Mouse (Mus musculus) thymus, adult 2 months (tissue): ENCODE measurements around the gene Zfp592. TPM values are rescaled to one million over a fixed set of nuclear protein-coding genes. Genes with fewer than 3 reads are reported as not detected.

Experiments
- DNase-seq: peaks from one replicate; pipeline ENCODE4 v3.0.0; 2021
- H3K27ac ChIP-seq: fragments of 200-500 bp; 2 replicates; pipeline ENCODE4 v1.5.1; 2012; ENCODE audit warnings: low read length, control low read depth; ENCODE audit not compliant: control insufficient read depth, insufficient read depth
- H3K27me3 ChIP-seq: fragments of 200-500 bp; 2 replicates; pipeline ENCODE4 v1.6.1; 2012; ENCODE audit warnings: mild to moderate bottlenecking, low read length, moderate library complexity, mixed read lengths; ENCODE audit not compliant: control insufficient read depth, insufficient read depth
- H3K36me3 ChIP-seq: fragments of 200-500 bp; 2 replicates; pipeline ENCODE4 v1.6.1; 2012; ENCODE audit warnings: mild to moderate bottlenecking, low read length, moderate library complexity; ENCODE audit not compliant: control insufficient read depth, insufficient read depth
- H3K4me1 ChIP-seq: fragments of 200-500 bp; replicated peaks from 2 replicates; pipeline ENCODE4 v1.6.1; 2012; ENCODE audit warnings: low read length; ENCODE audit not compliant: control insufficient read depth, insufficient read depth
- H3K4me3 ChIP-seq: fragments of 200-500 bp; 2 replicates; pipeline ENCODE4 v1.5.1; 2012; ENCODE audit warnings: mild to moderate bottlenecking, low read length, control low read depth, moderate library complexity; ENCODE audit not compliant: control insufficient read depth, insufficient read depth
- CTCF ChIP-seq: fragments of 200-500 bp; IDR thresholded peaks from 2 replicates; pipeline ENCODE4 v1.5.1; 2012; ENCODE audit warnings: mild to moderate bottlenecking, control low read depth, low read length, moderate library complexity, borderline replicate concordance; ENCODE audit not compliant: control insufficient read depth, poor library complexity, insufficient read depth; ENCODE audit errors: extremely low read depth
- POLR2A ChIP-seq: fragments of 200-500 bp; IDR thresholded peaks from 2 replicates; pipeline ENCODE4 v1.6.1; 2012; ENCODE audit warnings: mild to moderate bottlenecking, low read length, control low read depth, moderate library complexity; ENCODE audit not compliant: control insufficient read depth, poor library complexity, insufficient read depth; ENCODE audit errors: extremely low read depth
- WGBS: fragments of 180-500 bp; shearing (Covaris S2); methylation state at CpG from one replicate; pipeline ENCODE4 v1.1.7; 2018; 5-methylcytosine and 5-hydroxymethylcytosine counted together
- polyA plus RNA-seq: library from polyadenylated mRNA; depleted of rRNA; stranded (reverse); fragments of >200 nt; gene quantifications from 2 replicates; pipeline ENCODE4 v1.2.3, GENCODE M21; 2012

The Zfp592 gene
- polyA plus RNA-seq, 1 experiment, result 45.0 TPM

DNA sequence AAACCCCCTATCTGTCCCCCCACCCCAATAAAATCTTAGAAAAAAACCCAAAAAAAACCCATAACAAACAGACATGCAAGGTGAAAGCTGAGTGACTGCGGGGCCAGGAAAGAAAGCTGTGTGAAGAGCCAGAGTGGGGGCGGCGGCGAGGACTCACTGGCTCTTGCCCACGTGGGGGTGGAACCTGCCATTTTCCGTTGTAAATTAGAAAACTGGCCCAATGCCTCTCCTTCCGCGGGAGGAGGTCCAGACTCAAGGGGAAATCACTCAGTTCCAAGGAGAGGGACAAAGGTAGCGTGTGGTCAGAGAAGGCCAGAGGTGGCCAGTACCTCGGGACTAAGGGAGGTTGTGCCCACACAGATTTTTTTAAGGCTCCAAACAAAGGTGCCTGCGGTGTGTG lies 68.5 kb downstream of the Zfp592 start:
- no peak for DNase-seq
- H3K4me1 ChIP-seq, result peaks cover 4% of the 10 kb centered on the region; the same call in 1 of the 2 replicates
- no peaks in the 10 kb centered on the region for H3K36me3 ChIP-seq
- H3K27me3 ChIP-seq, result no peaks in the 10 kb centered on the region
- H3K4me3 ChIP-seq, result no peak overlapping the region
- H3K27ac ChIP-seq, result no peak overlapping the region
- TF ChIP-seq POLR2A (no peak), CTCF (no peak)
- 91% methylated on average over 11 of the region's 11 CpGs for WGBS

DNA sequence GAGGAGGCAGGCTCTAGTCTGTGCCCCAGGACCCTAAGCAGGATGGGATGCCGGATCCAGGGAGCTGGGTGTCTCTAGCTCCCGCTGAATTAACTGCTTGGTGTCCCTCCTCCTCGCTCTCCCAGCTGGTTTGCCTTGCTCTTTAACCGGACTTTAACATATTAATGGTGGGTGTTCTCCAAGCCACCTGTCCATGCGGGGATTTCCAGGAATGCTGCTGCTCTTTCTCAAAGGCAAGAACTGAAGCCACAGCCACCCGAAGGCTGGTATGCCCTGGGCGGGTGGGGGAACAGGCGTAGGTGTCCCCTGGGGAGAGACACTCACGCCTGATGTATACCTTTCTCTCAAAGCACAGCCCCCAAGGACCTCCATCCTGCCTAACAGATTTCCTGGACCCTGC lies 69.9 kb downstream of the Zfp592 start:
- Histone ChIP-seq H3K27me3 (no peaks in the 10 kb centered on the region), H3K27ac (no peak overlapping the region), H3K4me1 (peaks cover 4% of the 10 kb centered on the region; the same call in 1 of the 2 replicates), H3K36me3 (no peaks in the 10 kb centered on the region), H3K4me3 (no peak overlapping the region)
- no peak for TF ChIP-seq CTCF
- TF ChIP-seq POLR2A, result no peak
- WGBS, result 95% methylated on average over 9 of the region's 9 CpGs
- DNase-seq, result no peak

DNA sequence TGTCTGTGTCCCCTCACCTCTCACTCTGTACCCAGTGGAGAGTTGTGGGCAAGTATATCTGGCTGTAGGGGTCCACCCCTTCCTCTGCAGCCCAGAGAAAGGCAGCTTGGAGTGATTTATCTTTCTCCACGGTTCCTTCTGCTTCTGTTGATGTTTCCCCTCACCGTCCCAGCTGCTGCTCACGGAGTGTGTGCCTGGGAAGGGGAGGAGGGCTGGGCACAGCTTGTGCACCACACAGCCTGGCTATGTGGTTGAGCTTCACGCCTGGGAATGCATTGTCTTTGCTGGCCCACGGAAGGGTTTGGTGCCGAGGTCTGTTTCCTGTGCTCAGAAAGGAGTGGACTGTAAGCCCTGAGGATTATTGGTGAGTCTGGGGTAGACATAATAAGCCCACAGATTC lies 73.2 kb downstream of the Zfp592 start:
- no peaks in the 10 kb centered on the region for H3K36me3 ChIP-seq
- peaks cover 4% of the 10 kb centered on the region; the same call in 1 of the 2 replicates for H3K4me1 ChIP-seq
- no peaks in the 10 kb centered on the region for H3K27me3 ChIP-seq
- H3K4me3 ChIP-seq, result no peak overlapping the region
- no peak for DNase-seq
- TF ChIP-seq CTCF (no peak), POLR2A (no peak)
- H3K27ac ChIP-seq, result no peak overlapping the region
- 11% methylated on average over 6 of the region's 6 CpGs for WGBS

DNA sequence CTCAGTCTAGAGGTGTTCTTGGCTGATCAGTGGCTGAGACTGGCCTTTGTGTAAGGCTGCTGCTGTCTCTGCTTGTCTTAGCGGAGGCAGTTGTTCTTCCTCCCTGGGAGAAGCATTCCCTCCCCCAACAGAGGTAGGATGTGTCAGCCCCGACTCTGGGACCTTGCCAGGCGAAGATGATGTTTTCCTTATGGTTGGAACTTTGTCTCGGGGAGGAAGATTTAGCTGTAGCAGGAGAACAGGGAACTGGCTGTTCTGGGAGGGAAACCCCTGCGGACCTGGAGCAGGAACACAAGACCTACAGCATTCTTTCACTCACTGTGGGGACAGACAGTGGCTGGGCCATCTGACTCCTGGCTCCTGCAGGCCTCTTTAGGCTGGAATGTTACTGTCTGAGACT lies 79.0 kb downstream of the Zfp592 start:
- peaks cover 20% of the 10 kb centered on the region for H3K4me1 ChIP-seq
- WGBS, result 87% methylated on average over 5 of the region's 5 CpGs
- TF ChIP-seq CTCF (no peak), POLR2A (no peak)
- DNase-seq, result no peak
- H3K4me3 ChIP-seq, result no peak overlapping the region
- H3K27me3 ChIP-seq, result no peaks in the 10 kb centered on the region
- H3K36me3 ChIP-seq, result no peaks in the 10 kb centered on the region
- no peak overlapping the region for H3K27ac ChIP-seq

DNA sequence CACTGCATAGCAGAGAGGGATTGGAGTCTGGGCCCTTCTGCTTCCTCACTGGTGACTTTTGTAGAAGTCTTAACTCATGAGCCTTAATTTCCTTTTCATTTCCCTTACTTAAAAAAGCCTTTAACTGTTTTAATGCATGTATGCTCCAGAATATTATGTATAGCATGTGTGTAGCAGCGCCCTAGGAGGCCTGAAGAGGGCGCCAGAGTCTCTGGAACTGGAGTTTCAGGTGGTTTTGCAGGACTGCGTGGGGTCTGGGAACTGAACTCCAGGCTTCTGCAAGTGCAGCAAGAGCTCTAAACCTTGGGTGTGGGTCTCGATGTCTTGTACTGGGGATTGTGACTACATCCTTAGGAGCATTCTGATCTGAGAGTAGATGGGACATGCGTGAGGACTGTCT lies 79.8 kb downstream of the Zfp592 start:
- peaks cover 20% of the 10 kb centered on the region for H3K4me1 ChIP-seq
- no peak for TF ChIP-seq POLR2A
- TF ChIP-seq CTCF, result peak; percentile 61; the same call in 1 of the 2 replicates
- 97% methylated on average over 5 of the region's 5 CpGs for WGBS
- H3K27ac ChIP-seq, result no peak overlapping the region
- H3K27me3 ChIP-seq, result no peaks in the 10 kb centered on the region
- no peak overlapping the region for H3K4me3 ChIP-seq
- H3K36me3 ChIP-seq, result no peaks in the 10 kb centered on the region
- no peak for DNase-seq

DNA sequence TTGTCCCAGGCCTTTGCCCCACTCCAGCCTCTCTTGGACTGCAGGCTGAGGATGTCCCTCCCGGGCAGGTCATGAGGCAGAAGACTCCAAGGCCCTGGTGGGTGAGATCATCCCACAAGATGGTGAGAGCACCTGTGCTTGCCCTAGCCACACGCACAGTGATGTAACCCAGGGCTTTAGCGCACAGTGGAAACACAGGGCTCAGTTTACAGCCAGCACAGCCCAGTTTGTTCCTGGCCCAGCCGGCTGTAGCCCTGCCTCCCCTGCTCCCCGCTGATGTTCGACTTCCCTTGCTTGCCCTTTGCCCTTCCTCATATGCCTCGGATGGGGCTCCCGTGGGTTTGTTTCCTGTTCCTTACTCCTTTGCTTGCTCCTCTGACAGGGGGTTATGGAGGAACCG lies 81.1 kb downstream of the Zfp592 start:
- 10% methylated on average over 9 of the region's 9 CpGs for WGBS
- peaks cover 20% of the 10 kb centered on the region for H3K4me1 ChIP-seq
- no peaks in the 10 kb centered on the region for H3K36me3 ChIP-seq
- peak; percentile 45 for DNase-seq
- no peaks in the 10 kb centered on the region for H3K27me3 ChIP-seq
- peak overlapping the region; percentile 40 for H3K27ac ChIP-seq
- no peak overlapping the region for H3K4me3 ChIP-seq
- no peak for TF ChIP-seq POLR2A
- 0 out of 2 replicates have a peak, but pooled peaks have one; percentile 21 for TF ChIP-seq CTCF

DNA sequence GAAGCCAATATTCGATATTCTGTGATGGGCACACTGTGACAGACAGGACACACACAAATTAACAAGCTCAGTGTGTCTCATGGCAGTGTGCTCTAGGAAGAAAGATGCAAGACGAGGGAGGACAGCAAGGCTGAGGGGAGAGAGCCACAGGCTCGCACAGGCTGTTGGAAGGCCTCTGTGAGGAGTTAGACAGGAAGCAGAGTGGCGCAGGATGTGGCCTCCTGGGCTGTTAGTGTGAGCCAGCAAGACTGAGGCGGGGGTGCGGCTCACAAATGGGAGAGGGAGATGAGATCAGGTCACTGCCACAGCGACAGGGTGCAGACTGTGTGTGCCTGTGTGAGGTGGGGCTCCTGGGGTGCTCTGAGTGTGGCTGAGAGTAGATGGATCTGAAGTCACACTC lies 81.8 kb downstream of the Zfp592 start:
- Histone ChIP-seq H3K4me3 (no peak overlapping the region), H3K4me1 (peaks cover 20% of the 10 kb centered on the region), H3K27me3 (no peaks in the 10 kb centered on the region), H3K36me3 (no peaks in the 10 kb centered on the region), H3K27ac (peak overlapping the region; percentile 68)
- TF ChIP-seq CTCF, result 0 out of 2 replicates have a peak, but pooled peaks have one; percentile 38
- no peak for TF ChIP-seq POLR2A
- 4% methylated on average over 7 of the region's 7 CpGs for WGBS
- DNase-seq, result peak; percentile 73
